Mouse (Mus musculus) kidney, adult 18-20 months (tissue): ENCODE data around the gene Qsox1.

Source experiments
- DNase-seq: peaks from one replicate; pipeline ENCODE4 v3.0.0; 2021

Qsox1 gene

DNA sequence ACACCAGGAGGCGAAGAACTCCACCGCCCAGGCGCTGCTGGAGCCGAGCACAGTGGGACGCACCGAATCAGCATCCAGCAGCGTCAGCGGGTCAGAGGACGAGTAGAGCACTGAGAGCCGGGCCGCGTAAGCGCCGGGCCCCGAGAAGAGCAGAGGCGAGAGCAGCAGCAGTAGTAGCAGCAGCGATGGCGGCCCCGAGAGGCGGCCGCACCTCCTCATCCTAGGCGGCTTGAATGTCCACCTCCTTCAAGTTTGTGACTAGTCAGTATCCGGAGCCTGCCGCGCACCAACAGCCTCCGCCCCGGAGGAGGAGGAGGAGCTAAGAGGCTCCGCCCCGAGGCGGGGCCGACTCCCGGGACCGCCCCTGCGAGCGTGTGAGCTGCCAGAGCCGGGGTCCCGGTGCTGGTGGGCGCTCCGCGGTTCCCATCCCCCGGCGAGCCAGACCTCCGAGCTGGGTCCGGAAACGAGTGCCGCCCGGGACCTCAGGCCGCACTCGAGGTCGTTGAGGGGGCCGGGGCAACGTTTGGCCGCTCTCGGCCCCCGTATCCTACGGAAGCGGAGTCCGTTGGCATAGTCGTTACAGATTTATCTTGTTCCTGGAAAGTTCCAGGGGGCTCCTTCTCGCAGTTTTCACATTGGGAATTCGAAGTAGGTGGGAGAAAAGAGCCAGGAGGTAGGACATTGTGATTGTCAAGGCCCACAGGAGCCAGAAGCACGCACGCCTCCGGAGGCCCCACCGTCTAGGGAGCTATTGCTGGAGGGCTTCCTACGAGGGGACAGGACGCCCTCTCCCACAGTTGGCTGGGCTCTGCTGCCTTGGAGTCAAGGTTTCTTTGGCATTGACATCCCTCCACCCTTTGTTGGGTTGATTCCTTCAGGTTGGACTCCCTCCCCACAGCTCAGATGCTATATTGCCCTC lies at the start of gene Qsox1:
Gene Qsox1, minus strand, starts transcription at position 309 of the 919 bp plus-strand sequence.
- peak; percentile 90 for DNase-seq

DNA sequence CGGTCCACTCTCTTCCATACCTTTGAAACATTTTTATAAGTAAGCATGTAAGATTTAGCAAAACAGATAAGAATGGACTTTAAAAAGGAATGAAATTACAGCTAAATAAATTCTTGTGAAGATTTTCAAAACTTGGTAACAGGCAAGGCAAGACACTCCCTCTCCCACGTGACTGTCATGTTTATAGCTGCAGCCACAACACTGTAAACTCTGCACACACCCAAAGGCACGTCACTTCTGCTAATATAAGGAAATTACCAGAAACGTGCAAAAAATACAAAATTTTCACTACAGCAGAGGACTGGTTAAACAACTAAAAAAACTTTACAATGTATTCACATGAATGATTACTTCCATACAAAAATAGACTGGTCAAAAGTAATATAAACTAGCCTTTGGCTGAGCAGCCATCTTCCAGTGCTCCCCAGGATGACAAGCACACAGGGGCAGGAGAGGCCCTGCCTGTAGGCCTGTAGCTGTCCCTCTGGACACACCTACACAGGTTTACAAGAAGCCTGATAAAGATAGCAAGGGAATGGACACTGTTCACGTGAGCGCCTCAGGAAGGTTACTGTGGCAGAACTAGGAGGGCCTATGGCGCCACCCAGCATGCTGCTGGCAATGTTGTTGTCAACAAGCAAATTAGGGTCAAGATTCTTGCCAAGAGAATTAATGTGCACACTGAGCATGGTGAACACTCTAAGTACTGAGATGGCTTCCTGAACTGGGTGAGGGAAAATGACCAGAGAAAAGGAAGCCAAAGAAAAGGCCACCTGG lies 42.4 kb upstream of the Qsox1 start:
- peak; percentile 9 for DNase-seq

DNA sequence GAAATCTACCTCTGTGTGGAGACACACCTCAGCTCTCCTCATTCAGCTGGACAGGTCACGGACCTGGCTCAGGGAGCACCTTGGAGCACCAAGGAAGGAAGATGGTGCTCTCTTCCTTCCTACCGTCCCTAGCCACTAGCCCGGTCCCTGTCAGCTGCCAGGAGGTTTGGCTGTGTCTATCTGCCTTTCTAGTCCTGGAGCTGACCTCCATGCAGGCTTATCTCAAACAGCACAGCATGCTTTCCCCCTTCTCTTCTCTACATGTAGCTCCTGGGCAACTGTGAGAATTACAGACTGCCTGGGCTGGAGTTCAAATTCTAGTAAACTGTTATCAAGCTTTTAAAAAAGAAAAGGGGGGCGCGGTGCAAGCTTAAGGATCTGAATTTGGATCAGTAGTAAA lies 40.3 kb upstream of the Qsox1 start:
- DNase-seq = no peak

DNA sequence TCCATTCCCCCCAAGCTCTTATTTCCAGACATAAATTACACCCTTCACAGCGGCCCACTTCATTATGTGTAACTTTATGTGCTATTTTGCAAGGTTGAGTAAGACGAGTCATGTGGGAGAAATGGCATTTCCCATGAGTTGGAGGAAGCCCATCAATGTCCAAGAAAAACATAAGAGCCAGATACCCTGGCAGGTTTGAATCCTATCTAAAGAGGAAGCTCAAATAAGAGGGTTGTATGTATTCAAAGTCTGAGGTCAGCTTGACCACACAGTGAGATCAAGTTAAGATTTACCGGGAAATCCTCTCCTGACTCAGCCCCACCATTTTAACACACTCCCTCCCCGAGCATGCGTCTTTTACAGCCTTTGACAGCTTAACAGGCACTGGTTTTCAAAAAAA lies 31.5 kb upstream of the Qsox1 start:
- DNase-seq = no peak

DNA sequence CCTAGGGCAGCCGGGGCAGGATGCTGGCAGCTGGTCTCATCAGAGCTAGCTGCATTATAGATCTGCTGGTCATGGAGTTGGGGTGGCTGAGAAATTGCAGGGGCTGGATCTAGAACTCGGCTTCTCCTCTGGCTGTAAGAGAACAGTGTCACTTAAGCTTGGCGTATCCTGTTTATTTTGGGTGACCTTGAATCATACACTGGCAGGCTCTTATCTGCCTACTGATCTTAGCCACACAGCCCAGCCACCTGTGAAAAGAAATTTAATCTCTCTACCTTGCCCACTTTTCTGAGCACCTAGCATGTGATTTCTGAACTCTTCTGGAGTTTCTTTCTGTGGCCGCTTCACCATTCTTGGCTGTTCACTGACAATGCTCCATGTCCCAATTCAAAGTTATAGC lies 30.8 kb upstream of the Qsox1 start:
- DNase-seq = no peak

DNA sequence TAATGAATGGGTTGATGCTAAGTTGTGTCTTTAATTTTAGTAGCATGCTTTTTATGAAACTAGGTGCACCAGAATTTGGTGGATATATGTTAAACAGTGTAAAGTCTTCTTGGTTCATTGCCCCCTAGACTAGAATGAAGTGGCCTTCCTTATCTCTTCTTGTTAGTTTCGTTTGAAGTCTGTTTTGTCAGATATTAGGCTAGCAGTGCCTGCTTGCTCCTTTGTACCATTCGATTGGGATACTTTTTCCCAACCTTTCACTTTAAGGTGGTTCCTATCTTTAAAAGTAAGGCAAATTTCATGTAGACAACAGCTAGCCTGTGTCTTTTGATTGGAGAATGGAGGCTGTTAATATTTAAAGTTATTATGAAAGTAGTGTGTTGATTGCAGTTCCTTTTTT lies 23.0 kb upstream of the Qsox1 start:
- no peak for DNase-seq

DNA sequence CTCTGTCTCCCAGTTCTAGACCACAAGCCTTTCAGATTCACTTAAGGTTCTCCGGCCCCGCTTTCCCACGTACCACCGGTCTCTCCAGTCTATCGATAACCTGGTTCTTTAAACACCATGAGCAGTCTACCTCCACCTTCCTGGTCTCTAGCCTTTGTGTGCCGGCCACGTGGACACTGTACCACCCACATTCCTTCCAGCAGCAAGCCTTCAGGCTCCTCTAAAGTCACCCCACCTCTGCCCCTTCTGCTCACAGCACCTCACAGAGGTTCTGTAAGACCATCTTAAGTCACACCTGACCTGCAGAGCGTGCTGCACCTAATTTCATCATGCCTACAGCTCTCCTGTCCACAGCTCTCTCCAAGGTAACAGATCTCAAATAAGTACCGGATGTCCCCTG lies 20.9 kb upstream of the Qsox1 start:
- DNase-seq = no peak

DNA sequence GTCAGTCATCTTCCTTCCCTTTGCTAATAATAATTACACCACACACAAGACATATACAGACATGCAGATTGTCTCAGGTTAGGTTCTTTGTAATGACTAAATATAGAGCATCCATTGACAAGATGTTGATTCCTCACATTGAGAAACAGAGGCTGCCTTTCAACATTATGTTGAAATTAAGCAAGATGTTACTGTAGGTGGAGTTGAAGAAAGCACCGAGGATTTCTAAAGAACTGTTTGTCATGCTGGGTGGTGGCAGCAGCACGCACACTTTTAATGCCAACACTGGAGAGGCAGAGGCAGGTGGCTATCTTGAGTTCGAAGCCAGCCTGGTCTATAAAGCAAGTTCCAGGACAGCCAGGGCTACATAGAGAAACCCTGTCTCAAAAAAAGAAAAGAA lies 19.3 kb upstream of the Qsox1 start:
- DNase-seq = no peak

DNA sequence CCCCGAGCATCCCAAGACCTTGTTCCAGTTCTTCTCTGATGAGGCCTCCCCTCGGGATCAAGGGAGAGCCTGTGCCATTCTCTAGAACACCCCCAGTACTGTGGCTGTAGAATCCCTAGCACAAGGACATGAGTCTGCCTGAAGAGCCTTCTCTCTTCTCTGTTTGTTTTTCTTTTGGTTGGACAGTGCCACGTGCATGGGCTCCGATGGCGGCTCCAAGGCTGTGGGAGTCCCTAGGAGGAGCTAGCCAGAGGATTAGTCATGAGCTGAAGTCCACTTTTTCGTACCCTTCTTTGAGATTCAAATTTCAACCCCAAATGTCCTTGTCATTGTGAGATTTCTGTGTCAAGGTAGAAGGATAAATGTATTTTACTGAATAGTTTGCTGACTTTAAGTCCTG lies 18.2 kb upstream of the Qsox1 start:
- DNase-seq = no peak

DNA sequence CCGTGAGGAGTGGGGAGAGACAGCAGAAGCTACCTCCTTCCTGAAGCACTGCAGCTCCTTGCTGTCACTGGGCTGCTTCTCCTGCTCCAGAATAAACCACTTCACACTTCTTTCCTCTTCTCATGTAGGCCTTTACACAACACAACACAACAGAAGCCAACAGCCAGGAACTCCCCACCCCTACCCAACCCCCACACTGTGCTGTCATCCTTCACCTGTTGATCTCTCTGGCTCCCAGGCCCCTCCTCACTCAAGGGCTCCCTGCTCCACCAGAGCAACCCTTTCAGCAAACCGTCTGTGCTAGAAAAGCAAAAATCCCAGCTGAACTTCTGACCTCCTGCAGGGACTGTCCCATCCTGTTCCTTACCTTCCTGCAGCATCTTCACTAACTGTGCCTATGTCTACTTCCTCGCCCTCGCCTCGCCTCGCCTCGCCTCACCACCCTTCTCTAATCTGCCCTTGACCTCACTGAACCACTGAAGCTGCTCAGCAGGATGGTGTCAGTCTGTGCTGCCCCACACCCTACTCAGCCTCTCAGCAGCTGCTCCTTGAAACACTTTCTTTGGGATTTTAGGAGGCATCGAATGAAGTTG lies 15.1 kb upstream of the Qsox1 start:
- DNase-seq = no peak

DNA sequence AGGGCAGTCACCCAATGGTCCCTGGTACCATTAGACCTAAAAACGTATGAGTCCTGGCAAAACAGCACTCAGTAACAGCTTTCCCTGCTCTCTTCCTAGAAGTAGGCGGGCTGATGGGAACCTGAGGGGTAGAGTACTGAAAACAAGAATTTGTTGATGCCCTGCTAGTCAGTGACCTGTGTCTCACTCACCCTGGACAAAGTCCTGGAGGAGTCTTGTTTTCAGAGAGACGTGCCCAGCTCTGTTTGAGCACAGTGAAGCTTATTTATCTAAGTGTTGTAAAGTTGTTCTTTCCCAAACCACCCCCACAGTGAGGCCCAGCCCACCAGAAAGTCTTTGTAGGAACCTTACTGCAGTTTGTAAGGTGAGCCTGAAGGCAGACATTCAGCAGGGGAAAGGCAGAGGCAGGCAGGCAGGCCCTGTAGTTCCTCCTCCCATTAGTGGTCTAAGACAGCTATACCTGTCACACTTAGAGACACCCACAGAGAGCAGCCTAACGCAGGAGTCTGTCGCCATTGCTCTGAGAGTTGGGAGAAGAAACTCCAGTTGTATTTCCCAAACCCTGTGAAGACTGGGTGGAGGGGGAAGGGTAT lies 14.2 kb upstream of the Qsox1 start:
- DNase-seq = no peak

DNA sequence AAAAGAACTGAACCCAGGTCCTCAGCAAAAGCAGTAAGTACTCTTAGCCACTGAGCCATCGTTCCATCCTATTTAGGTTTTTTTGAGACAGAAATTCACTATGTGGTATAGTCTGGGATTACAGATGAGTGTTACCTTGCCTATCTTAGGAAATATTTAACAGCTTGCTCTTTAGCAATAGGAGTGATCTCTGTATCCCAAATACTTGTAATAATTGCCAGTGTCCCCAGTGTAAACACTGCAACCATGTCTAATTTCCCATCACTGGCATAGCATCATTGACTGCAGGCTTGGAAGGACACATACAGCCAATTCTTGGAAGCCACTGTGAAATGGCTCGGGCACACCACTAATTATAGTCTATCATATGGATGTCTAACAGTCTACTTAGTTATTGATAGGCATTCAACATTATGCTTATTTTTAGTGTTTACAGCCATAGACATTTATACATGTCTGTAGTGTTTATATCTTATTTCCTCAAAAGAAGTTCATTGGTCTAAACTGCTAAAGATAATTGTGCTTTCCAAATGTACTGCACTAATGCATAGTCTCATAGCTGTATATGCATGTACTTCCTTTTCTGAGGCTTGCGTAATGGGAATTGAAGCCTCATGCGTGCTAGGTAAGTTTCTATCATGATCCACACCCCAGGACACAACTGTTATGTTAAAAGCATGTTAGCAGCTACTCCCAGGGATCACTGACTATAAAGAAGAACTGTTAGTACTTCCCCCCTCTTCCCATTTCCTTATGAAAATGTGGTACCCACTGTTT lies 13.4 kb upstream of the Qsox1 start:
- no peak for DNase-seq

DNA sequence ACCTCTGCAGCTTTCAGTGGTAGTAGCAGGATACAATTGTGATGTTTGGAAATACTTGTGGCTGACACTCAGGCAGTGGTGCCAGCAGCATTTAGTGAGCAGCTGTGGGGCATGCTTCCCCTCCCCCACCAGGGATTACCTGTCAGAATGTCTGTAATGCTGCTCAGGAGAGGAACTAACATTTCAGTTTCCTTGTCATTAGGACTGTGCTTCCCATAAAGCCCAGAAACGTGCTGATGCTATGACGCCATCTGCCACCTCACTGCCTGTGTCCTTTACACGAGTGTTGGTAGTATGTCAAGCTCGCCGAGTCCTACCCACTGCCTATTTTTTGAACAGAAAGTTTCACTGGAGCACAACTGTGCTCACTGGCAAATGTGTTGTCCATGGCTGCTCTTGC lies 8.0 kb upstream of the Qsox1 start:
- DNase-seq = no peak

DNA sequence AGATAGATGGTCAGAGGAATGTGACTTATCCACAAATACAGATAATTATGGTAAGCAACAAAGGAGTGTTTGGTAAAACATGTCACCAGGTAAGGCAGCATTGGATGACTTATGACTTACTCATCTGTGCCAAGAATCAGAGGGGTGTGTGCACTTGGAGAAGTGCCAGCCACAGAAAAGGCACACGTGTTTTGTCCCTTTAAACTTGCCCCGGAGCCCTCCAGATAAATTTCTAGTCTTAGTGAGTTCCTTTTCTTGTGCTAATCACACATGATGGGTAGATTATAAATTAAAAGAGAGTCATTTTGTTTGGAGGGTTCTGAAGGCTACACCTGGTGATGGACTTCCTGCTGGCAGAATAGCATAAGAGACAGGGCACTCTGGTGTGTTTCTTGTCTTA lies 3.5 kb upstream of the Qsox1 start:
- DNase-seq = no peak

DNA sequence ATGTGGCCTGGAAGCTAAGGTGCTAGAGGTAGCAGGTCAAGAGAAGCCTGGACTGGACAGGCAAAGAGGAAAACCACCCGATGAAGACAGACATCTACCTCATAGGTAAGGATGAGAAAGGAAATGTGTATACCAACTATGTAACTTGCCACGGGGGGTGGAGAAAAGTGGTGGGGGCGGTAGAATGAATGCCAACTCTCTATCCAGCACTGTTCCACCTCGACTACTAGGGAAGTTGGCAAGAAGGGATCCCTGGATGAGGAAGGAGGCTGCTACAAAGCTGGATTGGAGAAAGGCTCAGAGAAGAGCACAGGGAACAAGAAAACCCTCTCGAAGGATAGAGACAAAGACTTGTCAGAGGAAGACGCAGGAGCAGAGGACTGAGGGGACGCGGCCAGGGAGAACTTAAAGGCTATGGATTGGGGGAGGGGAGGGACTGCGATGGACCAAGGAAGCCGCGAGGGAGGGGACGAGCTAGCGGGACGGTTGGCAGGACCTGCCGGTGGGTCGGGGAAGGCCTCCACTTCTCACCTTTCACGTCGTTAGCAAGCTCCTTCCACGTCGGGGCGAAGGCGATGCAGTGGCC lies 601 bp downstream of the Qsox1 start:
- no peak for DNase-seq

DNA sequence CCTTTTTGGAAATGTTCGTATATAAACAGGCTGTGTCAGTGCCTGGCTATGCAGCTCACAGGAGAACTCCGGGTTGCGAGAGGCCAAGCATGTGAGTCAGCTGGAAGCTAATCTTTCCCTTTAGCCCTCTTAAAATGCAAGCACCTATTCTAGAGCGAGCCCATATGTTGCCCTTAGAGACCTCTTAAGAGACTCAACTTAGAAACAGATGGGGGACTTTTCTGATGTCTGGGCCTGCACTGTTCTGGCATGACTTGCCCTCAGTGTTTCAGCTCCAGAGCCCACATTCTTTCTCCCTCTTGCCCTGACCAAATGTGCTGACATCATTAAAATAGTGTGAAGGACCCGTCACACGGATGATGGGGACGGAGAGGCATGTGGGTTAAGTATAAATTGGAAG lies 2.1 kb downstream of the Qsox1 start:
- DNase-seq = no peak

DNA sequence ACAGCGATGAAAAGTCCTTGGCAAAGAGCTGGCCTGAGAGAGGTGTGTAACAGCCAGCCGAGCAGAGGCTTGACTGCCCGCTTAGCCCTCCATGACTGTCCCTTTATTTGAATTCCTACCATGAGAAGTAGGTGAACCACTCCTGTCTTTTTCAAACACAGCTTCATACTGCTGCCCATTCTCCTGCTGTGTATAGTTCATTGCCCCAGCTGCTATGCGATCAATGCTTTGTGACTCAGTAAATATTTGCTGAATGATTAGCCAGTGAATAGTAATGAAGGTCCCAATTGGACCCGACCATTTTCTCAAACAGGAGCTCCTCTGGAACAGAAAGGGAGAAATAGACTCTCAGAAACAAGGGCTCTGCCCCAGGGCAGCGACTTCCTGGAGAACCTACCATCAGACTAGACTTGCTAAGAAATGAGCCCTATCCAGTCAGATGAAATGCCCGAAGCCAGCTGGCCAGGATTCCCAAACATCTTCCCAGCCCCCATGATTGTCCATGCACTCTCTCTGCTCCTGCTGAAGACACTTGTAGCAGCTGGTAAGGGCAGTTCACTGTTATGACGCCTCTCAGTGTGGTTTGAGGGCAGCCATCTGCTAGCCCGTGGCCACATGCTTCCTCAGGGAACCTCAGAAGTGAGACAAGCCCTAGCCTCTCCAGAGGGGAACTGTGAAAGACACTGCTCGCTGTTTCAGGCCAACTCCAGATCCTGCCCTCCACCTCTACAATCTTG lies 2.8 kb downstream of the Qsox1 start:
- no peak for DNase-seq

DNA sequence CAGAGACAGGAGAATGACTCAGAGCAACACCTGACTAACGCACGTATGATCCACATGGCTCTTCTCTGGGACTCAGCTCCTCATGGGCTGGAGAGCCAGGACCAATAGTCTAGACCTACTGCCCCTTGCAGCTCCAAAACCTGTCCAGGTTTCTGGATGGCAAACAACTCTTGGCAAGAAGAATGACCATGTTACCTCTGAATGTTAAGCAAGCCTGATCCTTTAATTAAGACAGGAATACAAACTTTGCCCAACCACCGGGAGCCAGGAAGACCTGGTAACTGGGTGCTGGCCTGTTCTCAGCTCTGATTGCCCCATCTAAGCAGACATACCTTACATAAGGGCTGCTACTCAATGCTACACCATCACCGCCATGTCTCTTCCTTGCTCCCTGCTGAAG lies 4.4 kb downstream of the Qsox1 start:
- DNase-seq = no peak

DNA sequence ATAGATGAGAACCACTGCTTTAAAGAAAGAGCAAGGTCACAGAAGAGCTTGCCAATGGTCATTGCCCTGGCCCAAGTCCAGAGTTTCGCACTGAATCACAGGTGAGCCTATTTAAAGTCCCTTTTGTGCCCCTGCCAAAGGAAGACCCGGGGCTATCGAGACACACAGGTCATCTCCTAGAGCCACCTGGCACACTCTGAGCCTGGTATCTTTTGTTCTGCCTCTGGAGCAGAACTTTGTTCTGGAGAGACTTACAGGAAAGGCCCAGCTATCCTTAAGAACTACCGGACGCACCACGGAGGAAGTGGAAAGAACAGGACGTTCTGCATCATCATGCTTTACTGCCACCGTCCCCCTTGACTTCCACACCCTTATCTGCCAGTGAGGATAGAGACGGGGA lies 7.1 kb downstream of the Qsox1 start:
- DNase-seq = no peak

DNA sequence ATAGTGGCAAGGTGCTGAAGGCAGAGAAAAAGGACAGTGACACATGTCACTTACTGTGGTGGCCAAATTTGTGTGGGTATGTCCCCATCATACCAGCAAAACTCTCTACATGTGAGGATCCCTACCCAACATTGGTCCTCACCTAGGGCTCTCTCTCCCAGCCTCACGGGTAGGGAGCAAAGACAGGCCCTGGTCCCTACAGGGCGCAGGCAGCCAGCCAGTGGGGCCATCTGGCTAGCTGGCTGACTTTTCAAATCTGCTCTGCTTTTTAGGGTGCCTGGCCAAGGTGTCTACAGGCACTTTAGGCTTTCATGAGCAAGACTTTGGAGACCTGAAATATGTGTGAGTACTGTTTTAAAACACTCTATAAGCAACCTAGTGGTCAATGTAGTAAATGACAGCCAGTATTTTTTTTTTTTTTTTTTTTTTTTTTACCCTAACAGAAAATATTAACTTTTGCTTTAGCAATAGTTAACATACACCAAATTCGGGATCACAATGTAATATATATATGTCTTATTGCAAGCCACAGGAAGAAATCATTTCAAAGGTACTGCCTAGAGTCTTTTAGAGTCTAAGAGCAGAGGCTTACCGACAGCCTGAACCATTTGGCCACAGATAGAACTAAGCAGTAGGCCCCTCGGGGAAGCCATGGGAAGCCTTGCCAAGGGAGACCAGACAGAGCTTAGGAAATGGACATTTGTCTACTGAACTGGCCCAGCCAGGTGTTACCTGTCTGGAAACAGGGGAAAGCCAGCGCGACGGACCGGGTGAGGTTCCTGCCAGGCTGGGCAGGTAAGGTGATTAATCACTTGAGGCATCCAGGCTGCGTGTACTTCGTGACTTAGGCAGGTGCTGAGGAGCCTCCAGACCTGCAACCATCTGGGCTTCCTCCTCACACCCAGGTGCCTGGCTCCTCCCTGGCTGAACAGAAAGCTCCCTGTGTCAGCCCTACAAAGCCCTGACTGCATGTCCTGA lies 11.4 kb downstream of the Qsox1 start:
- no peak for DNase-seq
